Mouse (Mus musculus) ZHBTc4 (cell line): Measurements from ENCODE around the gene Frzb.
"Not testable (repeated sequence)": the region's sequence is repeated elsewhere in the genome, so short reads cannot be mapped to it uniquely, and the experiment has no call there.

Experiments used
- DNase-seq: peaks from one replicate; pipeline ENCODE4 v3.0.0-alpha.2; 2011; ENCODE audit warnings: low read depth, low spot score

Gene Frzb

DNA sequence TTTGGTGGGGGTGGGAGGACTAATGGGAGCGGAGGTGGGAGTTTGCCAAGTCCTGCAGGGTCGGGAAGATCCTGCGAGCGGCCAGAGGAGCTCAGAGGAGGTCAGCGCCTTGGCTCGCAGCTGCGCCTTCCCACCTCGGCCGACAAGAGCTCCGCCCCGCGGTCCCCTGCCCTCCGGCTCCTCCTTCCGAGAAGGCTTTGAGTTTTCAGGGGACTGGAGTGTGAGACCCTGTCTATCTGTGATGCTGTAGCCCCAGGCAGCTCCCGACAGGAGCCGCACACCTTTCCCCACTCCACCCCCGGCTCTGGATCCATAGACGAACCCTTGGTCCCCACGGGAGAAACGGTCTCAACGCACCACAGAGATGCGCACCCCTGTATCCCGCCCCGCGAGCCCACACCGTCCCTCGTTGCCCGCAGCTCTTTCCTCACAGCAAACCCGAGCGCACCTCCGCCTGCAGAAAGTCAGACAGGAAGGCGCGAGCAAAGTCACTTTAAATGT, at the start of gene Frzb:
Gene Frzb, minus strand, starts transcription at position 335 of the 501 bp plus-strand sequence.
- peak; percentile 64 for DNase-seq

DNA sequence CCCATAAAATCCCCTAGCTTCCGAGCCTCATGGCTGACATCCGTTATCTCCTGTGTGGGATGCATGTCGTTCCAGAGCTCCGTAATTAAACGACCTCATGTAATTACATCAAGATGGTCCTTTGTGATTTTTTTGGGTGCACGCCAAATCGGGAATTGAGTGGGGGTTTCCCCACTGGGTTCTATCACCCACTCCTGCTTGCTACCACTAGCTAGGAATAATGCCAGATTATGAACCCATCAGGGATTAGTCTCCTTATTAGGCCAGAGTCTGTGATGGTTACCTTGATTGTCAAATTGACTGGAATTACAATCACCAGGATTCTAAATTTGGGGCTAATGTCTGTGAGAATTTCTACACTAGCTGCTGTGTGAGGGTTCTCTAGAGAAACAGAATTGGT, 47.9 kb upstream of the Frzb start:
- DNase-seq: not testable (repeated sequence)

DNA sequence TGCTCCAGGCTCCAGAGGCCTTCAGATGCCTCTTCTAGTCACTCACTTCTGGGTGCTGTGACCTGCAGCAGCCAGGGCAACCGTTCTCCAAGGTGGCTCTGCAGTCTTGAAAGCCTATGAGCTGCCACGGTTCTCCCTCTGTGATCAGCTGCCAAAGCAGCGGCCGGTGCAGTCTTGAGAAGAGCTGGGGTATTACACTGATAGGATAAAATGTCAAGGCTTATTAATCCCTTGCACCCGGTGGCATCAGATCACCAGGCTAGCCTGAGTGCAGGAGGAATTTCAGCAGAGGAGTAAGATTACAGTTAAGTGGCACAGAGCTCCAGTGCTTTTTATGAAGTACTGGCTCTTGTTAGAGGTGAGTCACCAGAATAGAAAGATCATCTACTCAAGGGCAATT, 39.4 kb upstream of the Frzb start:
- no peak for DNase-seq

DNA sequence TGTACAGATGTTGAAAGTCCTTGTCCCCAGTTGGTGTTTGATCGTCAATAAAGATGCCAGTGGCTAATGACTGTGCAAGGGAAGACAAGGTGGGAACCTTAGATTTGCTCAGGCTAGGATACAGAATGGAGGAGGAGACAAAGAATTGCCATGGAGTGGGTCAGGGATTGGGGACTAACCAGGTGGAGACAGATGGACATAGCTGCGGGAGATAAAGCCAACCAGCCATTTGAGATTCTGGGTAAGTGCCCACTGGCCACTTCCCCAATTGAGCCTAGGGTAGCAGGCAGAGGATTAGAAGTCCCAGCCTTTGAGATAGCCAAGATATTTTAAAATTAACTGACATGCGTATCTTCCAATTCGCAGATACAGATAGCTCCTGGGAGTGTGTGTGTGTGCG, 37.5 kb upstream of the Frzb start:
- no peak for DNase-seq

DNA sequence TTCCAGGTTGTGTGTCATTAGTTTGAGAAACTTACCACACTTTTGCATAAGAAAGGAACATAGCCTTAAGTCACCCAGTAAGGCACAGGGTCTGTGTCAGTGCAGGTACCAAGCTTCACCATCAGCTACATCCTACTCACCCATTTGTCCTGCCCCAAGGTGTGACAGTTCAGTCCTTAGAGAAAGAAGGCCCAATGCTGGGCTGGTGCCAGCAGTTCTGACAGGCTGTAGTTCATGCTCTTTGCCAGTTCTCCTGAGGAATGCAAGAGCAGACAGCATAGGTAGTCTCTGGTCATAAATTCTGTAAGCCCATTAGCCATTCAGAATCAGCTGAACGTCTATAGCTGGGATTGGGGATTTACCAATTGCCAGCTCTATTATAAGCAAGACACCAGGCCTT, 28.4 kb upstream of the Frzb start:
- DNase-seq: no peak

DNA sequence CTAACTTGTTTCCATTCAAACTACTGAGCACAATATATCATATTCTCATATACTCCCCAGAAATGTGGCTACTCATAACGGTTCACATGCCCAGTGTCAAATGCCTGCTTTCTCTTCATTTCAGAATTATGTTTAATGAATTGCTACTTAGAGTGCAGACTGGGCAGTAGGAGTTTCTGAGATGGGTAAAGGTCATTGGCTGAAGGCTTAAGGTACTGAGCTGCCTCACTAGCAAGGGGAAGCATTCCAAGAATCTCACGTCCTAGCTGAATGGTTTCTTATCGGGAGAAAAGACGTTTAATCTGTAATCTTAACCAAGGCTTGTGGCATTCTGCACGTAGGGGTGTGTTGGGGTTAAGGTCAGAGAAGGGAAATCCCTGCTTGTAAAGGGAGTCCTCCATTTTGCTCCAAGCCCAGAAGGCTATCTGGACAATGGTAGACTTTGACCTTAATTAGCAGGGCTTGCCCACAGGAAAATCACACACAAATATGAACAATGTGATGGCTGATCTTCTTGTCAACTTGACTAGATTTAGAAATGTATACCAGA, 26.9 kb upstream of the Frzb start:
- no peak for DNase-seq

DNA sequence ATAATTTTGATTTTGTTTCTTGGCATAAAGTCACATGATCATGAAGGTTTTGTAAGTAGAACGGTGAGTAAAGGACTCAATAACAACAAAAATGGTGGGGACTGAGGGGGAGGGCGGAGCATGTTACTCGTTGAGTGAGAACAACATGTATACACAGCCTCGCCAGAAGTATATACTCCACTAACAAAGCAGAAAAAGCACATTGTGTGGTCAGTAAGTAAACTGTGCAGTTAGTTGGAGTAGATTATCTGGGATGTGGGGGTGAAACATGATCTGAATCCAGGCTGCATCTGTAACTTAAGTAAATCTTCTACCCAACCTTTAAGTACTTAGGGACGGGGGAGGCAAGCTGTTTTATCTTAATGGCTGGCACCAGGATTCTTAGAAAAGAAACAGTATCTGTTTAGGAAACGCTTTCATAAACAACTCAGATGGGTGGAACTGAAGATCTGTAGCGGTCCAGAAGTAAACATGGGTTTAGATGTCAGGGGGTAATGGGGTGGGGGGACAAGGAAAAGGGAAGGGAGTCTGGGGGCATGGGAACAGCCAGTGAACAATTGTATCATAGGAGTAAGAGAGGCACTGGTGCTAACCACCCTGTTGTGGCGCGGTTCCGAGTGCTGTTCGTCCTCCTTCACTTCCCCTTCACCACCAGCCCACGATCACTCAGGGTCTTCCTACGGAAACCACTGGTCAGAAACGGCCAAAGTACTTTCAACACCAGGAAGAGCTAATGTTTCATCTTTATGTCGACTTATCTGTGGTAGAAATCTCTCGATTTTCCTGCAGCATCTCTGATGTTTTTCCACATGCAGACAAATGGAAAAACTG, 18.8 kb upstream of the Frzb start:
- DNase-seq: no peak

DNA sequence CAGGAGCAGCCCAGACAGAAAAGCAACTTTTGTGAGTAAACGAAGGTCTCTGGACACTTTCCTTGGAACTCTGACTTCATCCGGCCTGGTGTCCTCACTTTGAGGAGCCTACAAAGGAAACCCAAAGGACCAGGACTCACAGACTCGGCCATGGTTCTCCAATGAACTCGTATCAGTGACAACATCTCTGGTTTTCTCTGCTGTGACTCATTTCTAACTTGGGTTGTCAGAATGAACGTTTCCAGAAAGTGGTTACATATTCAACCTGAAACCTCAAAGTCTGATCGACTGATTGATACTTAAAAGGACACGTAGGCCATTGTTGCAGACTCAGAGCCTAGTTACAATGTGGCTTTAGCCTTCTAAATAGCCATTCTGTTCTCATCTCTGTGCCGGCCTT, 14.4 kb upstream of the Frzb start:
- no peak for DNase-seq

DNA sequence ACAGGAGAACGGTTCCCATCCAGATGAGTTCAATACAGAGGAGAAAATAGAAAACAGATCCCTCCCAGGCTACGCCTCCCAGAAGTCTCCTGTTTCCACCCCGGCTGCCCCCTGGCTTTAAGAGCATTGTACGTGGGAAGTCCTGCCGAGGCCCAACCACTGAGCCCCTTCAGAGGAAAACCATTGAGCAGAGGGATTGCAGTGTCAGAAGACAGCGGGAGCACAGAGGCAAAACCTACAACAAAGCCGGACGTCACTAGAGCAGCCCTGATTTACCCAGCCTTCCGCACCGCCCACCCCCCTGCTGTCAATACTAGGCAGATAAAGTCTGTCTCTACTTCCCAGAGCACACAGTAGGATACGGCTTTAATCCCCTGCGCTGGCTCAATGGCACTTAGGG, 806 bp upstream of the Frzb start:
- peak; percentile 72 for DNase-seq

DNA sequence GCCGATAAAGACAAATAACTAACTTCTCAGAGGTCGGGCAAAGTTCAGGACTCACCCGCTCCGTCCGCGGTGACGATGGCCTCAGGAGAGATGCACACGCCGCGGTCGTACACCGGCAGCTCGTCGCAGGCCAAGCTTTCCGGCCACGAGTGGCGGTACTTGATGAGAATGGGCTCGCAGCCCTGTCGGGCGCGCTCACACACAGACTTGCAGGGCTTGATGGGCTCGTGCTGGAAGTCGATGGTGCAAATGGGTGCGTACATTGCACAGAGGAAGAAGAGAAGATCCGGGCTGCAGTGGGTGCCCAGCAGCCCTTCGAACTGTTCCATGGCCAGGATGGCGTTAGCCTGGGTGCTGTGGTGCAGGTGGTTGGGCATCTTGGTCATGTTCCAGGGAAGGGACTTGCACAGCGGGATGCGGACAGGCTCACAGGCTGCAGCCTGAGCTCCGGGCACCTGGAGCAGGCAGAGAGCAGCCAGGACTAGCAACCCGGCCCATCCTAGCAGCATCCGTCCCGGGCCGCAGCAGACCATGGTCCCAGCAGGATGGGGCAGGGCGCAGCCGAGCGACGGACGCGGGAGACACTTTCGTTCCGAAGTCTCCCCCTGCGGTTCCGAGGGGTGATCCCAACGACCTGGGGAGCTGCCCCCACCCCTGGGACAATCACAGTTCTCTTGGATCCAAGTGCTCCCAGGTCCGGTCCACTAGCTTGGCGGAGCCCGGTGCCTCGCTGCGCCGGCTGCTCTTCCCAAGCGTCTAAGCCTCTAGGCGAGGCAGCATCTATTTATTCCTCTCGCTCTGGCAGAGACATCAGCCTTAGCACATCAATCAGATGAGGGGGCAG, 895 bp downstream of the Frzb start:
- peak; percentile 63 for DNase-seq

DNA sequence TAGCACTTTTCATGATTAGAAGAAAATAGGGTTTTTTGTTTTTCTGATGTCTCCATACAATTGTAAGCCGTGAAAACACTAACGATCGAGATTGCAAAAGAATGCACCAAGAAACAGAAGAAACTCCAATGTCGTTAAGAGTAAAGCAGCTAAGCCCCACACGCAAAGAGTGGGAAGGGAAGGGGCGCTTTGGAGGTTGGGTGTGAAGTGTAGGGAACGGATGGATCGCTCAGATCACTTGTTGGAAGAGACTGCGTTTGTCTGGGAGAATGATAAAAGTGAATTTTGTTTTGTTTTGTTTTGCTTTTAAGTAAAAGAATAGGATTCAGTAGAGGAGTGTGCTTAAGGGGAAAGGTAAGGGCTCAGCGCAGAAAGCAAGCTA, 1.5 kb downstream of the Frzb start:
- DNase-seq: no peak

DNA sequence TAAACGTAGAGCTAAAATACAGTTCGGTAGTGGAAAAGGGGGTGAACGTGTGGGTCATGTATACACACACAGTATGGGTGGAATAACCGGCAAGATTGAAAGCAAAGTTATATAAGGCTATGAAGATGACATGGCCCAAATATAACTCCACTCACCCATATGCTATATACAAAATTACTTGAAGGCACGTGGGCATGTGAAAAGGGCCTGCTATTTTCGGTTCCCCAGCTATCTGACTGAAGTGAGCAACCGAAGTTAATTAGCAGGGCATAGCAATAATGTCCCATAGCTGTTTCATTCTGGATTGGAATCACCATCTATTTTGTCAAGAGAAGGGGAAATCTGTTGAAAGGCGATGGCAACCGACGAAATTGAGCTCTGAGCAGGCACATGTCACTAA, 1.9 kb downstream of the Frzb start:
- no peak for DNase-seq

DNA sequence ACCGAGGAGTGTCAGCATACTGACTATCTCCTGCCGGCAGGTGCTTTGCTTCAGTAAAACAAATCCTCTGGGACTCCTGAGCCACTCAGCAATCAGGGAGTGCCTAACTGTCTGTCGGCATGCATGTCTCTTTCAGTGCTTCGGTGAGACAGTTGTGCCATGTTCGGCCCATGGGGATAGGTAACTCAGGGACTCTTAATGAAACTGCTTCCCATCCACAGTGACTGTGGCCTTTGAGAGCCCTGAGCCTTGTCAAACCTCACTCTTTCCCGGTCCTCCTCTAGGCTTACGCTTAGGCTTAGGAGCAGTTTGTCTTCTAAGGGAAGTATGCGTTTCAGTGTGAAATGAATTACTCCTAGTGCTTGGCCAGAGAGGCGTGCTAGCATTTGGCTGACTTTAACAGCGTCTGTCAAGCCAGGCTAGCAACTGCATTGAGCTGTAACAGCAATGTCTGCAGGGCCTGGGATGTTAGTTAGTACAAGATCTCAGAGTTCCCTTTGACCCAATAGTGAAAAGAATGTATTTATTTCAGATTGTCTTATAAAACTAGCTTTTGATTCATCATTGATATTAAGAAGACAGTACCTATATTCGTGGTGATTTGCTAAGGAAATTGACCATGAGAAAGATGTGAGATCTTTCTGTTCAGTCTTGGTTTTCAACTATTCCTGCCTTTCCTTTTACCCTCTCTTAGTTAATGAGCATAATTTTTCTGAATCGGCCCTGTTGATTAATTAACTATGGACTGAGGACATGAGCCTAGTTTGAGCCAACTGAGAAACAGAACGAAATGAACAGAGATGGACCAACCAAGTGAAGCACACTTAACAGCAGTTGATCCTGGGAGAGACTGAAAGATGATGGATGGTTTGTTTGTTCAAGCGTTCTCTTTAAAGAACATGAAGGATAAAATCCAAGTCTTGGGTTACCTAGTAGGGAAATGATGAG, 2.7 kb downstream of the Frzb start:
- DNase-seq: no peak

DNA sequence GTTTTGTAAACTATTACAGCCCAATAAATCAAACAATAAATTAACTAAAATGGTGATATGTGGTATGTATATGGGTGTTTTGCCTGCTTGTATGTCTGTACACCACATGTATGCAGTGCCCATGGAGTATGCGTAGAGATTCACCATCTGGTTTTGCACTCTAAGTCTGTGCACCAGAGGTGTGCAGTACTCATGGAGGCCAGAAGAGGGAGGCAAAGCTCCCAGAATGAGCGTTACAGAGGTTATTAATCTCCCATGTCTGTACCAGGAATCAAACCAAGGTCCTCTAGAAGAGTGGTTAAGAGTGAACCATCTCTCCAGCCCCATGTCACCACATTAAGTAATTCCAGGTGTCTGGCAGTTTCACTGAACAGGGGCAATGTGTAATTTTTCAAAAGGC, 3.5 kb downstream of the Frzb start:
- peak; percentile 64 for DNase-seq

DNA sequence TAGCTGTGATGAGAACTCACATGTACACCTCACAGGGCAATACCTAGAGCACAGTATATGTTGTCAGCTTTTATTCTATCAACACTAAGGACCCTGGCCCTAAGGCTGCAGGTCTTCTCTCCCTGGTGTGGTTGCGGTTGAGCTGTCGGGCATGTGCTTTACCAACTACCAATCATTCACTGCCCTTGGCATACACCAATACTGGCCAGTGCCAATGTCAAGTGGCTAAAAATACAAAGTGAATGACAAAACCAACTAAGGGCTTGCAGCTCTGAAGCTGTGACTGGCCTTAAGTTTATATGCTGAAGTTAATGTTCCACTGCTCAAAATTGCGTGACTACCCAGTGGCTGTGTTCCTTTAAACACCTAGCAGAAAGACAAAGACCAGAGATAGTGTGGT, 6.0 kb downstream of the Frzb start:
- no peak for DNase-seq

DNA sequence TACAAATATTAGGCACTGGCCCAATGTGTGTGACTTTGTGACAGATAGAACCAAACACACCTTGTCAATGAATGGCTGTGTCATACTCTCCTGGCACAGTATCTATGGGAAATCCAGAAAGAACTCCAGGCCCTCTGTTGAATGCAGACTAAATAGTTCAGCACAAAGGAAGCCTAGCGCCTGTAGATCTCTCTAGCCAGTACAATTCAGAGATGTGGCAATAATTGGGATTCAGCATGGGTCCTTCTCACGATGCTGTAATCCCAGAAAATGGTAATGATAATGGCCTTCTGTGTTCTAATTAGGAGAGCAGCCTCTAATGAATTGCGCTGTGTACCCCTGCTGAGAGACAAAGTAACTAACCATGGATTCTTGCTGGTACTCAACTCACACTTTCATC, 8.6 kb downstream of the Frzb start:
- no peak for DNase-seq

DNA sequence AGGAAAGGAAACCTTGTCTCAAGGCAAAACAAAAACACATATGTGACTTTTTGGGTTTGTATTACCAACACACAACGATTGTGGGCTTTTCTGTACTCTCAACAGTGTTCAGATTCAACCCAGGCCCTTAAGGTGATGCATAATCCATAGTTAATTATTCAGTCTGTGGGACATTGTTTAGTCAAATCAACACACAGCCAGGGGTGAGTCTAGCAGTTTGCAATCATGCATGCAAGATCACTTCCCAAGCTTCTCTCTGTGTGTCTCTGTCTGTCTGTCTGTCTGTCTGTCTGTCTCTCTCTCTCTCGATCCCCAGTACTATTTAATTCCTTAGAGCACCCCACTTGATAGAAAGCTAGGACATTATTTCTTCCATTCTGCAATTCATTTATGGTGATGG, 10.0 kb downstream of the Frzb start:
- no peak for DNase-seq

DNA sequence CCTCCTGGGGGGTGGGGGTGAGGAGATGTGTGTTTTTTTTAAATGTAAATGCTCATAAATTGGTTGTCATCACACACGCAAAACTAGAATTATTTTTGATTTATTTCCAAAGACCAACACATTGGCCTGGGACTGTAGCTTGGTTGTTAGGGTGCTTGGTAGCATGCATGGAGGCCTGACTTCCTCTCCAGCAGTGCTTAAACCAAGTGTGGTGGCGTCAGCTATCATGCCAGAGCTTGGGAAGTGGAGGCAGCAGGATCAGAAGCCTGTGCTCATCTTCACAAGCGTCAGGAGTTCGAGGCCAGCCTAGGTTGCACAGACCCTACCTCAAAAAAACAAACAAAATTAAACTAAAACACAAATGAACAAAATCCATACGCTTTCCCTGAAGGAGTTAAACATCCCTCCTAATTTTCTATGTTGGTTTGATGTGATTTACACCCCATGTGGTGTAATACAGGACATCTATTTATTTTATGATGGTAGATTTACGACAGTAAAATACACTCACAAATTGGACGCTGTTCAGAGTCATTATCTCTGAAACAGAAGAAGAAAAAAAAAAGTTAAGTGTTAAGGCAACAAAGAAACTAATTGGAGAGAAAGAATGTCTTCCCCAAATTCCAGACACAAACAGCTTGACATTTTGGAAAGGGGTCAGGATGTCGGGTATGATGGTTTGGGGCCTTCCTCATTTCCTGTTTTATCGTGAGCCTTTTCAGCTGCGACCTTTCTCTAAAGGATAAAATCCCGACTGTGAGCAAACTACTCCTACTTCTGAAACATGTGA, 12.4 kb downstream of the Frzb start:
- no peak for DNase-seq

DNA sequence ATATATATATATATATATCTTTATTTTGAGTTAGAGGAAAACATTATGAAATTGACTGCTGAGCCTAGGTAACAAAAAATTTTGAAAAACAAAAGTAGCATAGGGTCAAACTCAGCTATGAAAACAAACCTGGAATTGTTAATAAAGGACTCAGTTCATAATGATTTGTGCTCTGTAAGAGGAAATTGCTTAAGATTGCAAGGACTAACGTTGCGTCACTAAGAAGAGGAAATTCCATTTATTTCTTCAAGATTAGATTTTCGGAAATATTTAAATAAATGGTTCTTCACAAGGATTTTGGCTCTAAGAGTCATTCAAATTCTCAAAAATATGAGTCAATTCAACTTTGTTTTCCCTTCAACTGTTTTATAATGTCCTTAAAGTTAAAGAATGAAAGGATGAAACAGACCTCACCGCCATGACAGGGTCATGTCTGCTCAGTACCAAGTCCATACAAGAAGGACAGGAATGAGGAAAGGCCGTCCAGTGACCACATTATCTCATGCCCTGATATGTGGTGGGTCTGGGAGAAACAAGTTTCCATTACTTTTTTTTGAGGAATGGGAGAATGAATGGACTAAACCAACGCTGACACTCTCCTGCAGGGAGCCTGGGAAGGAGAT, 14.1 kb downstream of the Frzb start:
- no peak for DNase-seq
